Mouse (Mus musculus) lung, postnatal 25 days (tissue): ENCODE measurements at regions not wholly inside any gene's neighbourhood (a gene's known extent, or its start where the extent isn't known, plus 50 kb on each side); places are given as distances from the start of the nearest gene placed in this dataset.
"Not testable (repeated sequence)": the region's sequence is repeated elsewhere in the genome, so short reads cannot be mapped to it uniquely, and the experiment has no call there.

Experiments
- DNase-seq: peaks from one replicate; pipeline ENCODE4 v3.0.0; 2022; ENCODE audit warnings: low spot score

GRCm38 (mm10) chr8:90056331-90056730, 291.8 kb downstream of the Tox3 start:
- DNase-seq = no peak

- no peak for DNase-seq
Measured at GRCm38 (mm10) chr8:90046779-90047178, 301.4 kb downstream of the Tox3 start.

- DNase-seq = no peak
Measured at GRCm38 (mm10) chr8:90036436-90036835, 311.7 kb downstream of the Tox3 start.

GRCm38 (mm10) chr8:90032572-90032971, 315.6 kb downstream of the Tox3 start:
- no peak for DNase-seq

- no peak for DNase-seq
Measured at GRCm38 (mm10) chr8:90031220-90031619, 316.9 kb downstream of the Tox3 start.

GRCm38 (mm10) chr8:90017958-90018357, 330.2 kb downstream of the Tox3 start:
- DNase-seq = not testable (repeated sequence)

- no peak for DNase-seq
Measured at GRCm38 (mm10) chr8:90013755-90014154, 334.4 kb downstream of the Tox3 start.

- no peak for DNase-seq
Measured at GRCm38 (mm10) chr8:90011682-90012409, 336.3 kb downstream of the Tox3 start.

GRCm38 (mm10) chr8:90009431-90009830, 338.7 kb downstream of the Tox3 start:
- no peak for DNase-seq

GRCm38 (mm10) chr8:90000899-90001640, 347.1 kb downstream of the Tox3 start:
- peak; percentile 67 for DNase-seq

GRCm38 (mm10) chr8:89993743-89994142, 354.4 kb downstream of the Tox3 start:
- no peak for DNase-seq

GRCm38 (mm10) chr8:89983859-89984258, 364.3 kb downstream of the Tox3 start:
- DNase-seq = no peak

GRCm38 (mm10) chr8:89982551-89982950, 365.6 kb downstream of the Tox3 start:
- no peak for DNase-seq

GRCm38 (mm10) chr8:89981320-89981719, 366.8 kb downstream of the Tox3 start:
- no peak for DNase-seq

- no peak for DNase-seq
Measured at GRCm38 (mm10) chr8:89980441-89980840, 367.7 kb downstream of the Tox3 start.

- no peak for DNase-seq
Measured at GRCm38 (mm10) chr8:89962799-89963198, 385.3 kb downstream of the Tox3 start.

GRCm38 (mm10) chr8:89957486-89957885, 390.7 kb downstream of the Tox3 start:
- DNase-seq = no peak

- no peak for DNase-seq
Measured at GRCm38 (mm10) chr8:89956482-89957020, 391.6 kb downstream of the Tox3 start.

GRCm38 (mm10) chr8:89938836-89939235, 409.3 kb downstream of the Tox3 start:
- DNase-seq = no peak

- DNase-seq = no peak
Measured at GRCm38 (mm10) chr8:89934521-89934920, 413.6 kb downstream of the Tox3 start.

- DNase-seq = no peak
Measured at GRCm38 (mm10) chr8:89926666-89927232, 421.4 kb downstream of the Tox3 start.

GRCm38 (mm10) chr8:89924697-89925096, 423.4 kb downstream of the Tox3 start:
- not testable (repeated sequence) for DNase-seq

GRCm38 (mm10) chr8:89914076-89914475, 434.1 kb downstream of the Tox3 start:
- no peak for DNase-seq
